Mouse (Mus musculus): Measurements from ENCODE around the gene Spin2d.
"Not testable (repeated sequence)": the region's sequence is repeated elsewhere in the genome, so short reads cannot be mapped to it uniquely, and the experiment has no call there.

The Spin2d gene

GRCm38 (mm10) chrX:73176889-73177288 lies at the start of gene Spin2d:
Gene Spin2d (minus strand): TSS chrX:73176989.
- not testable (repeated sequence) for DNase-seq (ENCODE audit: low read depth, low spot score)

DNA sequence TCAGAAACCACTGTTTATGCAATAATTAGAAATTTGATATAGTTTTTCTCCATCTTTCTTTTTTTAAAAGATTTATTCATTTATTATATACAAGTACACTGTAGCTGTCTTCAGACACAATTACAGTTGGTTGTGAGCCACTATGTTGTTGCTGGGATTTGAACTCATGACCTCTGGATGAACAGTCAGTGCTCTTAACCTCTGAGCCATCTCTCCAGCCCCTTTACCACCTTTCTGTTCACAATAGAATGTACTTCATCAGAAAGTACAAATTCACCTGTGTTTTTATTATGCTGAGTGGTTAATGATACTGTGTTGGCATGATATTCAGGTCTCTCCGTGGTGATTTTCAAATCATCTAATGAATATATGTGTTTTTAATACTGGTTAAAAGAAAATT lies 48.6 kb upstream of the Spin2d start:
- DNase-seq (ENCODE audit: low read depth, low spot score), result no peak

DNA sequence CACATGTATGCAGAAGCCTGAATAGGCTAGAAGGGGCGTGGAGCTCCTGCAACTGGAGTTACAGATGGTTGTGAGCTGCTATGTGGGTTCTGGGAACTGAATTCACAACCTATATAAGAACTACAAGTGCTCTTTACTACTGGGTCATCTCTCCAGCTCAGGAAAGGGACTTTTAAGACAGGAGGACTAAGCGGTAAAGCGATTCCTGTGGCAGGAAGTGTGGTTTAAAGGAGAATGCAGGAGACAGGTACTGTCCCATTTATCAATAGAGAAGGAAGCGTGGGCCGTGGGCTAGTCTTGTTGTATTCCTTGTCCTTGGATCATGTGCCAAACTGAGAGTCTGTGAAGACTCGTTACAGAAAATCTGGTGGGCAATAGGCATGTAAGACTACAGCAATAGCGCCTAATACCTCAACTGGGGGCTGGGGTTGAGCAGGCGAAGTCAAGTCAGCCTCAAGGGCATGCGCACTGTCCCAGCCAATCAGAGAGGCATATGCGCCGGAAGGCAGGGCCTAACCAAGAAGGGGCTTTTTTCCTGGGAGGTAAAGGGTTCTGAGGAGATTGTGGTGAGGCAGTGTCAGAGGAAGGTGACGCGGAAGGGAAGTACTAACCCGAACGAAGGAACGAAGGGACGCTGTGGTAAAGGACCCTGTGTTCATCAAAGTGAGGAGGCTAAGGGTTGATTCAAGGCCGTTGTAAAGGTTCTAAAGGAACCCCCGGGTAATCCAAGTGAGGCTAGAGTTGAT lies 37.2 kb upstream of the Spin2d start, which contains the start of gene Xlr4b:
Gene Xlr4b, plus strand, starts transcription at position 515 of the 746 bp plus-strand sequence.
- DNase-seq (ENCODE audit: low read depth, low spot score), result not testable (repeated sequence)

GRCm38 (mm10) chrX:73191934-73192333 lies 15.1 kb upstream of the Spin2d start, which contains the start of gene Xlr3b:
Gene Xlr3b (plus strand): TSS chrX:73192207.
- DNase-seq (ENCODE audit: low read depth, low spot score), result not testable (repeated sequence)

- DNase-seq (ENCODE audit: low read depth, low spot score), result not testable (repeated sequence)
These were observed 27.4 kb downstream of the Spin2d start, which contains the start of gene DXBay18 for GRCm38 (mm10) chrX:73149350-73149749. Gene DXBay18 (minus strand): TSS chrX:73149450.

GRCm38 (mm10) chrX:73148496-73148895 lies 28.3 kb downstream of the Spin2d start, which contains the start of gene Xlr5b:
Gene Xlr5b (plus strand): TSS chrX:73148796.
- DNase-seq (ENCODE audit: low read depth, low spot score), result not testable (repeated sequence)

DNA sequence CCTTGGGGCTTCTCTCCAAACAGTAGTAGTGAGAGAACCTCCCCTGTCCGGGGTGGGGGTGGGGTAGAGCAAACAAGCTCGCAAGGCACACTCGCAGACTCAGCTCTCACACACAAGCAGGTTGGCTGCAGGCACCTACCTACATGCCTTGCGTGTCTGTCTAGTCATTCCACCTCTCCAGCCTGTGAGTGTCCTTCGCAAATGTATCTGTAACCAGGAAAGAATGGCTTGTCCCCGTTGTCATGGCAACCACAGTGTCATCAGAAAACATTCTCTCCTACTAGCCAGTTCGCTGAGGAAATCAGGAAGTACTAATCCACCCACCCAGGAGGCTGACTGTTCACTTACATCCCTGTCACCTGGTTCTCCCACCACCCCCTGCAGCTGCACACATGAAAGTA lies 33.6 kb downstream of the Spin2d start:
- not testable (repeated sequence) for DNase-seq (ENCODE audit: low read depth, low spot score)

Measured in telencephalon, adult 2 months (tissue).